Mouse (Mus musculus) liver, embryonic 12.5 days (tissue): ENCODE data around the gene Tprgl. TPM values are rescaled to one million over a fixed set of nuclear protein-coding genes. Genes with fewer than 3 reads are reported as not detected.

ENCODE experiments used
- ATAC-seq: fragments of 200-750 bp; cut with Nextera tagmentation; 2 replicates; pipeline ENCODE4 v1.8.0; 2017; ENCODE audit warnings: moderate number of reproducible peaks, mild to moderate bottlenecking, moderate library complexity
- H3K27ac ChIP-seq: fragments of 300-500 bp; sonication (generic); 2 replicates; pipeline ENCODE4 v1.5.1; 2016; ENCODE audit warnings: mild to moderate bottlenecking
- H3K27me3 ChIP-seq: fragments of 300-500 bp; sonication (generic); replicated peaks from 2 replicates; pipeline ENCODE4 v1.6.1; 2016; ENCODE audit warnings: mild to moderate bottlenecking, moderate library complexity
- H3K36me3 ChIP-seq: fragments of 300-500 bp; sonication (generic); 2 replicates; pipeline ENCODE4 v1.6.1; 2016; ENCODE audit warnings: mild to moderate bottlenecking, moderate library complexity
- H3K4me1 ChIP-seq: fragments of 300-500 bp; sonication (generic); 2 replicates; pipeline ENCODE4 v1.6.1; 2016
- H3K4me2 ChIP-seq: fragments of 300-500 bp; sonication (generic); 2 replicates; pipeline ENCODE4 v1.6.1; 2016; ENCODE audit warnings: mild to moderate bottlenecking, moderate library complexity
- H3K4me3 ChIP-seq: fragments of 300-500 bp; sonication (generic); 2 replicates; pipeline ENCODE4 v1.5.1; 2016; ENCODE audit warnings: mild to moderate bottlenecking, moderate library complexity
- H3K9ac ChIP-seq: fragments of 300-500 bp; sonication (generic); 2 replicates; pipeline ENCODE4 v1.6.1; 2016; ENCODE audit warnings: mild to moderate bottlenecking, moderate library complexity
- H3K9me3 ChIP-seq: fragments of 300-500 bp; sonication (generic); replicated peaks from 2 replicates; pipeline ENCODE4 v1.6.1; 2016; ENCODE audit warnings: mild to moderate bottlenecking, moderate library complexity
- WGBS: fragments of 180-500 bp; shearing (Covaris S2); methylation state at CpG from one replicate; pipeline ENCODE4 v1.1.7; 2016; ENCODE audit not compliant: insufficient replicate concordance; 5-methylcytosine and 5-hydroxymethylcytosine counted together
- polyA plus RNA-seq: library from polyadenylated mRNA; unstranded; fragments of >200 nt; fragmentation: Nextera tagmentation; extraction: Ambion mirVana; gene quantifications from 2 replicates; pipeline ENCODE4 v1.2.1, GENCODE M21; 2016

Tprgl gene
- 162 and 167 TPM in 2 replicates for polyA plus RNA-seq

- Histone ChIP-seq H3K9ac (peak within 1 kb of the TSS; percentile 95), H3K9me3 (no peaks in the 10 kb centered on the region), H3K4me1 (peaks cover 51% of the 10 kb centered on the region), H3K27me3 (no peaks in the 10 kb centered on the region), H3K36me3 (peaks cover 33% of the 10 kb centered on the region), H3K27ac (peak within 1 kb of the TSS; percentile 99), H3K4me3 (peak within 1 kb of the TSS; percentile 95), H3K4me2 (peak within 1 kb of the TSS; percentile 87)
- under 1% methylated on average over 69 of the region's 75 CpGs for WGBS
- ATAC-seq = peak; percentile 93
Measured at GRCm38 (mm10) chr4:154160538-154161390, at the start of gene Tprgl. Tprgl (minus strand) TSS chr4:154160666.

GRCm38 (mm10) chr4:154209825-154210224, 49.4 kb upstream of the Tprgl start:
- Histone ChIP-seq H3K4me1 (peaks cover 15% of the 10 kb centered on the region), H3K9ac (no peak overlapping the region), H3K4me2 (no peak overlapping the region), H3K27ac (no peak overlapping the region), H3K9me3 (no peaks in the 10 kb centered on the region), H3K27me3 (peaks cover 22% of the 10 kb centered on the region), H3K36me3 (no peaks in the 10 kb centered on the region), H3K4me3 (no peak overlapping the region)
- ATAC-seq = no peak
- WGBS = 8% methylated on average over 3 of the region's 3 CpGs

GRCm38 (mm10) chr4:154209054-154209453, 48.6 kb upstream of the Tprgl start:
- no peak overlapping the region for H3K27ac ChIP-seq

GRCm38 (mm10) chr4:154207261-154207660, 46.8 kb upstream of the Tprgl start:
- H3K4me2 ChIP-seq = no peak overlapping the region
- H3K27ac ChIP-seq = no peak overlapping the region
- ATAC-seq = no peak
- H3K27me3 ChIP-seq = peaks cover 16% of the 10 kb centered on the region
- no peak overlapping the region for H3K4me3 ChIP-seq
- H3K36me3 ChIP-seq = no peaks in the 10 kb centered on the region
- no peaks in the 10 kb centered on the region for H3K9me3 ChIP-seq
- 19% methylated on average over 5 of the region's 5 CpGs for WGBS
- H3K4me1 ChIP-seq = no peaks in the 10 kb centered on the region
- H3K9ac ChIP-seq = no peak overlapping the region

More at GRCm38 (mm10) chr4:154209054-154209453, 48.6 kb upstream of the Tprgl start:
- ATAC-seq = no peak
- 43% methylated on average over 6 of the region's 6 CpGs for WGBS
- no peak overlapping the region for H3K9ac ChIP-seq
- H3K4me1 ChIP-seq = peaks cover 7% of the 10 kb centered on the region
- no peak overlapping the region for H3K4me2 ChIP-seq
- H3K4me3 ChIP-seq = no peak overlapping the region
- H3K36me3 ChIP-seq = no peaks in the 10 kb centered on the region
- peaks cover 17% of the 10 kb centered on the region for H3K27me3 ChIP-seq
- H3K9me3 ChIP-seq = no peaks in the 10 kb centered on the region

- 38% methylated on average over 5 of the region's 5 CpGs for WGBS
Measured at GRCm38 (mm10) chr4:154205392-154205791, 44.9 kb upstream of the Tprgl start.

GRCm38 (mm10) chr4:154204532-154204931, 44.1 kb upstream of the Tprgl start:
- Histone ChIP-seq H3K9ac (no peak overlapping the region), H3K36me3 (no peaks in the 10 kb centered on the region), H3K9me3 (no peaks in the 10 kb centered on the region), H3K27ac (no peak overlapping the region), H3K4me3 (no peak overlapping the region), H3K4me1 (no peaks in the 10 kb centered on the region), H3K27me3 (peaks cover 5% of the 10 kb centered on the region; the same call in 1 of the 2 replicates), H3K4me2 (no peak overlapping the region)
- 60% methylated on average over 7 of the region's 7 CpGs for WGBS
- ATAC-seq = no peak

More at GRCm38 (mm10) chr4:154205392-154205791, 44.9 kb upstream of the Tprgl start:
- Histone ChIP-seq H3K27me3 (peaks cover 8% of the 10 kb centered on the region; the same call in 1 of the 2 replicates), H3K9ac (no peak overlapping the region), H3K4me2 (no peak overlapping the region), H3K4me3 (no peak overlapping the region), H3K36me3 (no peaks in the 10 kb centered on the region), H3K9me3 (no peaks in the 10 kb centered on the region), H3K4me1 (no peaks in the 10 kb centered on the region), H3K27ac (no peak overlapping the region)
- no peak for ATAC-seq

- ATAC-seq = no peak
Measured at GRCm38 (mm10) chr4:154201511-154201910, 41.0 kb upstream of the Tprgl start.

GRCm38 (mm10) chr4:154198377-154198961, 38.0 kb upstream of the Tprgl start:
- no peaks in the 10 kb centered on the region for H3K4me1 ChIP-seq
- H3K4me2 ChIP-seq = no peak overlapping the region
- no peaks in the 10 kb centered on the region for H3K9me3 ChIP-seq
- H3K27me3 ChIP-seq = 0 out of 2 replicates have a peak, but pooled peaks cover 5% of the 10 kb centered on the region
- H3K36me3 ChIP-seq = no peaks in the 10 kb centered on the region
- no peak for ATAC-seq
- no peak overlapping the region for H3K27ac ChIP-seq
- no peak overlapping the region for H3K9ac ChIP-seq
- WGBS = 63% methylated on average over 7 of the region's 7 CpGs
- no peak overlapping the region for H3K4me3 ChIP-seq

More at GRCm38 (mm10) chr4:154201511-154201910, 41.0 kb upstream of the Tprgl start:
- Histone ChIP-seq H3K27me3 (0 out of 2 replicates have a peak, but pooled peaks cover 5% of the 10 kb centered on the region), H3K9ac (no peak overlapping the region), H3K4me3 (no peak overlapping the region), H3K27ac (no peak overlapping the region), H3K36me3 (no peaks in the 10 kb centered on the region), H3K4me2 (no peak overlapping the region), H3K4me1 (no peaks in the 10 kb centered on the region), H3K9me3 (no peaks in the 10 kb centered on the region)
- 63% methylated on average over 5 of the region's 5 CpGs for WGBS

- 60% methylated on average over 6 of the region's 6 CpGs for WGBS
- Histone ChIP-seq H3K27ac (no peak overlapping the region), H3K4me3 (no peak overlapping the region), H3K4me1 (no peaks in the 10 kb centered on the region), H3K27me3 (0 out of 2 replicates have a peak, but pooled peaks cover 4% of the 10 kb centered on the region), H3K36me3 (no peaks in the 10 kb centered on the region), H3K9ac (no peak overlapping the region), H3K4me2 (no peak overlapping the region), H3K9me3 (no peaks in the 10 kb centered on the region)
- ATAC-seq = no peak
Measured at GRCm38 (mm10) chr4:154197961-154198360, 37.5 kb upstream of the Tprgl start.

GRCm38 (mm10) chr4:154188948-154189347, 28.5 kb upstream of the Tprgl start:
- H3K4me1 ChIP-seq = peaks cover 6% of the 10 kb centered on the region
- H3K27me3 ChIP-seq = 0 out of 2 replicates have a peak, but pooled peaks cover 6% of the 10 kb centered on the region
- H3K4me2 ChIP-seq = no peak overlapping the region
- no peak overlapping the region for H3K4me3 ChIP-seq
- WGBS = 23% methylated on average over 8 of the region's 8 CpGs
- H3K9ac ChIP-seq = no peak overlapping the region
- no peak for ATAC-seq
- no peak overlapping the region for H3K27ac ChIP-seq
- H3K9me3 ChIP-seq = no peaks in the 10 kb centered on the region
- no peaks in the 10 kb centered on the region for H3K36me3 ChIP-seq

- WGBS = 55% methylated on average over 11 of the region's 11 CpGs
- H3K4me3 ChIP-seq = no peak overlapping the region
Measured at GRCm38 (mm10) chr4:154186002-154186537, 25.6 kb upstream of the Tprgl start.

GRCm38 (mm10) chr4:154185001-154185400, 24.5 kb upstream of the Tprgl start:
- Histone ChIP-seq H3K27ac (no peak overlapping the region), H3K27me3 (0 out of 2 replicates have a peak, but pooled peaks cover 6% of the 10 kb centered on the region), H3K4me3 (no peak overlapping the region), H3K9ac (no peak overlapping the region), H3K9me3 (no peaks in the 10 kb centered on the region), H3K4me2 (no peak overlapping the region), H3K4me1 (peaks cover 6% of the 10 kb centered on the region), H3K36me3 (no peaks in the 10 kb centered on the region)
- 61% methylated on average over 5 of the region's 5 CpGs for WGBS
- ATAC-seq = no peak

More at GRCm38 (mm10) chr4:154186002-154186537, 25.6 kb upstream of the Tprgl start:
- H3K27me3 ChIP-seq = 0 out of 2 replicates have a peak, but pooled peaks cover 6% of the 10 kb centered on the region
- H3K9ac ChIP-seq = no peak overlapping the region
- no peaks in the 10 kb centered on the region for H3K36me3 ChIP-seq
- H3K4me1 ChIP-seq = peaks cover 6% of the 10 kb centered on the region
- no peak for ATAC-seq
- no peaks in the 10 kb centered on the region for H3K9me3 ChIP-seq
- H3K27ac ChIP-seq = no peak overlapping the region
- no peak overlapping the region for H3K4me2 ChIP-seq
